Mouse (Mus musculus) cortical plate, adult 2 months (tissue): Measurements from ENCODE around the gene Khdc4. TPM values are rescaled to one million over a fixed set of nuclear protein-coding genes. Genes with fewer than 3 reads are reported as not detected.

Source experiments
- H3K27ac ChIP-seq: fragments of 200-500 bp; 2 replicates; pipeline ENCODE4 v1.5.1; 2012; ENCODE audit warnings: low read length, control low read depth, inconsistent platforms; ENCODE audit not compliant: insufficient read depth
- H3K4me1 ChIP-seq: fragments of 200-500 bp; 2 replicates; pipeline ENCODE4 v1.6.1; 2011; ENCODE audit warnings: low read length; ENCODE audit not compliant: control insufficient read depth, insufficient read depth
- H3K4me3 ChIP-seq: fragments of 200-500 bp; 2 replicates; pipeline ENCODE4 v1.5.1; 2011; ENCODE audit warnings: mild to moderate bottlenecking, low read length, control low read depth; ENCODE audit not compliant: insufficient read depth
- CTCF ChIP-seq: fragments of 200-500 bp; IDR thresholded peaks from 2 replicates; pipeline ENCODE4 v1.5.1; 2011; ENCODE audit warnings: mild to moderate bottlenecking, control low read depth, low read length; ENCODE audit not compliant: insufficient read depth; ENCODE audit errors: extremely low read depth
- POLR2A ChIP-seq: fragments of 200-500 bp; IDR thresholded peaks from 2 replicates; pipeline ENCODE4 v1.6.1; 2011; ENCODE audit warnings: mild to moderate bottlenecking, low read length, control low read depth; ENCODE audit not compliant: insufficient read depth; ENCODE audit errors: extremely low read depth
- polyA plus RNA-seq: library from polyadenylated mRNA; depleted of rRNA; stranded (reverse); fragments of >200 nt; gene quantifications from 2 replicates; pipeline ENCODE4 v1.2.3, GENCODE M21; 2012; rRNA removed

Khdc4 gene
- 70.5 and 75.6 TPM in 2 replicates for polyA plus RNA-seq

DNA sequence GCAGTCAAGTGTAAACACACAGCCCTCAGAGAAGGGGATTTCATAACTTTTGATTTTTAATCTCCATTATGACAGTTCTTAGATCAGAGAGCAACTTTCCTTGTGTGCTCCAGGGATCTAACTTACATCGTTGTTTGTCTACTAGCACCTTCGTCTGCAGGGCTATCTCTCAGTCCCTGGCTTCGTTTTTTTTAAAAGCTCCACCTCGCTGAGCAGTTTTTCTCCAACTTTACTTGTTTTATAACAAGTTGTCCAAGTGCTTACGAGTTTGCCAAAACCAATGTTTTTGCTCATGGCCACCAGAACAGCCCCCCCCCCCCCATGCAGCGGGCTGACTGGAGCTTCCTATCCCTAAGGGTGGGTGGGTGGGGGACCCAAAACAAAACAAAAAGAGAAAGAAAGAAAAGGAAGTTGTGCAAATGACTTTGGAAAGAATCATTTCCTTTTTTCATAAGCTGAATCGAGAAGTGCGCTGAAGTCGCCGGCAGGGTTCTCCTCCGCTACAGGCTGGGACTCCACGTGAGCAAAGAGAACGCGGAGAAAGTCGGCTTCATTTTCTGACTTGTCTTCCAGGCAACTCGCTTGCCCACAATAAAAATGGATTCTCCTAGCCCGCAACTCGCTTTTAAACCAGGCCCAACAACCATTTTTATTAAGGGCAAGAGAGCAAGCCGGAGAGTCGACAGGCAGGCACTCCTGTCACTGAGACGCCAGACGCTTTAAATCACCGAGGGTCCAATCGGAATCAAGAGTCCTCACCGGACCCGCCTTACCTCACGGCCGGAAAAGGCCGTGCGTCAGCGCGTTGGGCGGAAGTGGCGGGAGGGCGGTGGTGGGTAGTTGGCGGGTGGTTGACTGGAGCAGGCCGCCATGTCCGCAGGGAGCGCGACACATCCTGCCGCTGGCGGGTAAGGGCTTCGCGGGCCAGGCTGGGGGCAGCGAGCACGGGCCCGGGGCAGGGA is at the start of gene Khdc4:
TSS of gene Khdc4 (plus strand) at position 824 of the 962 bp plus-strand sequence.
- TF ChIP-seq POLR2A (peak; percentile 76), CTCF (no peak)
- Histone ChIP-seq H3K4me1 (peaks cover 6% of the 10 kb centered on the region; the same call in 1 of the 2 replicates), H3K4me3 (peak within 1 kb of the TSS; percentile 88), H3K27ac (peak within 1 kb of the TSS; percentile 82)

DNA sequence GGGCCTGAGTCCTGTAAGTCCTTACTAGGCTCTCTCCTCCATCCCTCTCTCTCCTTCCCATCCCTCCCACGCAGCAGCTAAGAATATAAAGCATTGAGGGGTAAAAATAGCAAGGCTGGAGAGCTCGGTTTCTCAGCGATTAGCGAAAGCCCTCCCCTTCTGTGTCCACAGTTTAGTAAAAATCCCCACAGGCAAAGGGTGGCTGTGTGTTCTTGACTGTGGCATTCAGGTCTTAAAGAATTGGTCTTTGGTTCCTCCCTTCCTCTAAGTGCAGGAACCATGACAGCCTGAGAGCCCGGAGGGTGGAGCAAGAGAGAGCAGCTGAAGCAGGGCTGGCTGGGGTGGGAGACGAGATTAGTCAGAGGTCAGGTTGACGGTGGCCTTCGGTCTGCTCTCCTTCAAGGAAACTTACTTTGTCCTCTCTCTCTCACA is 49.0 kb upstream of the Khdc4 start:
- no peak; the same call in 1 of the 2 replicates for TF ChIP-seq POLR2A
- H3K4me1 ChIP-seq: peaks cover 7% of the 10 kb centered on the region
- H3K4me3 ChIP-seq: no peak overlapping the region
- H3K27ac ChIP-seq: peak overlapping the region; percentile 69

DNA sequence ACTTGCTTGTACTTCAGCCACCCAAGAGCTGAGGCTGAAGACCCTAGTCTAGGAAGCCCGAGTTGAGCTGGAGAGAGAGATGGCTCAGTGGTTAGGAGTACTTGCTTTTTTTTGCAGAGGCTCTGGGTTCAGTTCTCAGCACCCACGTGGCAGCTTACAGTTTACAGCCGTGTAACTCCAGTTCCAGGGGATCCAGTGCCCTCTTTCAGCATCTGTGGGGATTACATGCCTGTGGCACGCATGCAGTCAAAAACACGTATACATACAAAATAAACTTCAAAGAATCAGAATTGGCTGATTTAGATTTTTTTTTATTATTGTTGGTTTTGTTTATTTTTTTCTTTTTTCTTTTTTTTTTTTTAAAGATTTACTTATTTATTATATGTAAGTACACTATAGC is 48.5 kb upstream of the Khdc4 start:
- H3K27ac ChIP-seq: no peak overlapping the region
- H3K4me1 ChIP-seq: peaks cover 4% of the 10 kb centered on the region
- TF ChIP-seq POLR2A (no peak), CTCF (no peak)
- no peak overlapping the region for H3K4me3 ChIP-seq

DNA sequence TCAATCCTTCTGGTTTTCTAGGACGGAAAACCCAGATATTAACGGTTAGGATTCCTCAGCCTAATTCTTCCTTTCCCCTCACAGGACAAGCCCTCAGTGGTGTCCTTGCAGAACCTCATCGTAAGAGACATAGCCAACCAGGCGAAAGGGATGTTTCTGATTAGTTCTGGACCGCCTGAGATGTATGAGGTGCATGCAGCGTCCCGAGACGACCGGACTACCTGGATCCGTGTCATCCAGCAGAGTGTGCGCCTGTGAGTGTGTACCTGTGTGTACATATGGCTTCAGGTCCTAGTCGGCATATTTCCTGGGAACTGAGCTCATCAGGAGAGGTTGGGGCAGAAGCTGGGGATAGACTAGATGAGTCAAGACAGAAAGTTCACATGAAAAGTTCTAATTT is 46.4 kb upstream of the Khdc4 start:
- H3K4me3 ChIP-seq: no peak overlapping the region
- H3K4me1 ChIP-seq: peaks cover 4% of the 10 kb centered on the region
- no peak overlapping the region for H3K27ac ChIP-seq
- TF ChIP-seq CTCF: no peak
- TF ChIP-seq POLR2A: no peak

DNA sequence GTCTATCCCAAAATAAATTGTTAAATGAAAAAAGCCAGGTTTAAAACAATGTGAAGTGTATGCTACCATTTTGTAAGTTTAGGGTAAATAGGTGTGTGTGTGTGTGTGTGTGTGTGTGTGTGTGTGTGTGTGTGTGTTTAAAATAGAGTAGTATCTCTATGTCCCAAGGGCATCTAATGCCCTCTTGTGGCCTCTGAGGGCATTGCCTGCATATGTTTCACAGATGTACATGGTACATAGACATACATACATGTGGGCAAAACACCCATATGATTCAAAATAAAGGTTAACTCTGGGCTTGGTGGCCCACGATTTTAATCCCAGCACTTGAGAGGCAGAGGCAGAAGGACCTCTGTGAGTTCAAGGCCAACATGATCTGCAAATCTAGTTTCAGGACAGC is 44.9 kb upstream of the Khdc4 start:
- no peaks in the 10 kb centered on the region for H3K4me1 ChIP-seq
- H3K4me3 ChIP-seq: no peak overlapping the region
- H3K27ac ChIP-seq: no peak overlapping the region
- 0 out of 2 replicates have a peak, but pooled peaks have one; percentile 11 for TF ChIP-seq POLR2A
- TF ChIP-seq CTCF: peak; percentile 60

DNA sequence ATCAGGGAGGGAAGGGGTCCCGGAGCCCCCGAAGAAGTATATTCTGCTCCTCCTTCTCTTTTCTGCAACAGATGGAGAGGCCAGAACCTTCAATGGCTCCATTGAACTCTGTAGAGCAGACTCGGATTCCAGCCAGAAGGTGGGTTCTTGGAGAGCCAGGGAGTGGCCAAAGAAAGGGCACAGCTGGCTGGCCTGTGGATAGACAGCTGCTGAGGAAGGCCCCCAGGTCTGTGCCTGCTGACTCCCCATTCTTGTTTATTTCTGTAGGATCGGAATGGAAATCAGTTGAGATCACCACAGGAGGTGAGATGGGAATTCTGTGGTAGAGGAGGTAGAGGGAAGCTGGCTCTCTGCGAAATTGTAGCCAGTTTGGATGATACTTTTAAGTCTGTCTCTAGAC is 42.5 kb upstream of the Khdc4 start:
- no peak overlapping the region for H3K4me3 ChIP-seq
- no peak for TF ChIP-seq POLR2A
- H3K4me1 ChIP-seq: no peaks in the 10 kb centered on the region
- H3K27ac ChIP-seq: no peak overlapping the region

DNA sequence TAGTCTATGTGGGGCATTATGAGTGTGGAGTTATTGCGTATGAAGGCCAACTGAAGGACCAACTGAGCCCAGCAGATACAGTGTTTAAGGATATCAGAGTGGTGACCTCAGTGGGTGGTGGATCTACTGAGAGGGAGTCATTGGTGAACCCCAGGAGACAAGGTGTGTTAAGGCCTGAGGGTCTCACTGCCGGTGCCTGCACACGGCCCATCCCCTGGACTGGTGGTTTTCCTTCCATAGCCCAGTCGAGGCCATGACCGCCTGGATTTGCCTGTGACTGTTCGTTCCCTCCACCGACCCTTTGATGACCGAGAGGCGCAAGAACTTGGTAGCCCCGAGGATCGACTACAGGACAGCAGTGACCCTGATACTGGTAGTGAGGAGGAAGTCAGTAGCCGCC is 39.7 kb upstream of the Khdc4 start:
- Histone ChIP-seq H3K27ac (no peak overlapping the region), H3K4me3 (no peak overlapping the region), H3K4me1 (no peaks in the 10 kb centered on the region)
- no peak for TF ChIP-seq CTCF
- no peak; the same call in 1 of the 2 replicates for TF ChIP-seq POLR2A

DNA sequence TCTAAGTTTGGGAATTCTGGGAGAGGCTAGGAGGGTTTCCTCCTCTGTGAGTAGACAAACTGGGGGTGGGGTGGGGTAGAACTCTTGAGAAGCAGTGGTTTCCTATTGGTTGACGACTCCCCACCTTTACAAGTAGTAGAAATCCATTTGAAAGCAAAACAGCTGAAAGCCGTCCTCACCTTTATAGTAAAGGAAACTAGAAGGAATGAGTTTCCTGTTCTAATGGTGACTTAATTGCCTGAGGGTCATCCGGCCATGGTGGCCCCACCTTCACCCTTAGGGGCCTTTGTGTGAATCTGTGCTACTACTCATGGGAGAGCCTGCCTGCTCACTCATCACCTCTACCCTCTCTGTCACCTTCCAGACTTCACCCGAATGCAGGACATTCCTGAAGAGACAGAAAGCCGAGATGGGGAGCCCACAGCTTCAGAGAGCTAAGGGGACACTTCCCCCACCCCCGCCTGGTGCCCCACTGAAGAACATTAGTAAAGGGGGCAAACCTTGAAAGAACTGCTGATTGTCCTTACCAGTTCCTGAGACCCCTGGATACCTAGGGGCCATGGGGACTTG is 39.1 kb upstream of the Khdc4 start:
- H3K4me1 ChIP-seq: no peaks in the 10 kb centered on the region; the same call in 1 of the 2 replicates
- no peak for TF ChIP-seq POLR2A
- TF ChIP-seq CTCF: no peak
- H3K27ac ChIP-seq: no peak overlapping the region
- H3K4me3 ChIP-seq: no peak overlapping the region

DNA sequence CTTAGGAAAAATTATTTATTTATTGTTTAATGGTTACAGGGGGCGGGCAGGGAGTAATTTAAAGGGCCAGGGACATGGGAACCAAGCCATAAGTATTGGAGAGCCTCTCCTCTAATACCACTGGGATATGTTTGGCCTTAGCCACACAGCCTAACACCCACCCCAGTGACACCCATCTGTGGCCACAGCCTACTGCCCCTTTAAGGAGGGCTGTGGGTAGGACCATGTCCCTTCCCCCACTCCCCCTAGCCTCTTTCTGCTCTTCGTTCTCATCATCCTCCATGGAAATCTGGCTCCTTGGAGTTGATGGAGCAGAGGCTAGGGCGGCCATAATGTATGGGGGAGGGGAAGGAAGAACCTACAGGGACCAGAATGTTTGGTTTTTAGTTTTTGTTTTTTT is 38.5 kb upstream of the Khdc4 start:
- H3K4me3 ChIP-seq: no peak overlapping the region
- H3K27ac ChIP-seq: no peak overlapping the region
- H3K4me1 ChIP-seq: no peaks in the 10 kb centered on the region; the same call in 1 of the 2 replicates
- TF ChIP-seq CTCF (no peak), POLR2A (no peak)
